Mouse (Mus musculus) embryonic facial prominence, embryonic 13.5 days (tissue): ENCODE data around the gene Itpr1. TPM values are rescaled to one million over a fixed set of nuclear protein-coding genes. Genes with fewer than 3 reads are reported as not detected.
A peak's percentile ranks its signal among the peaks of the same experiment; 100 is the strongest.

Experiments
- ATAC-seq: fragments of 200-750 bp; cut with Nextera tagmentation; 2 replicates; pipeline ENCODE4 v1.8.0; 2017; ENCODE audit warnings: low read depth; ENCODE audit not compliant: insufficient number of reproducible peaks, insufficient read depth, low FRiP score, low TSS enrichment
- H3K27ac ChIP-seq: fragments of 300-500 bp; sonication (generic); 2 replicates; pipeline ENCODE4 v1.5.1; 2015; ENCODE audit warnings: moderate library complexity, mild to moderate bottlenecking, inconsistent platforms
- H3K27me3 ChIP-seq: fragments of 300-500 bp; sonication (generic); 2 replicates; pipeline ENCODE4 v1.6.1; 2015; ENCODE audit warnings: mild to moderate bottlenecking, inconsistent platforms
- H3K36me3 ChIP-seq: fragments of 300-500 bp; sonication (generic); 2 replicates; pipeline ENCODE4 v1.6.1; 2015; ENCODE audit warnings: mild to moderate bottlenecking, inconsistent platforms
- H3K4me1 ChIP-seq: fragments of 300-500 bp; sonication (generic); 2 replicates; pipeline ENCODE4 v1.6.1; 2015; ENCODE audit warnings: inconsistent platforms
- H3K4me2 ChIP-seq: fragments of 300-500 bp; sonication (generic); 2 replicates; pipeline ENCODE4 v1.6.1; 2015; ENCODE audit warnings: moderate library complexity, mild to moderate bottlenecking, inconsistent platforms
- H3K4me3 ChIP-seq: fragments of 300-500 bp; sonication (generic); 2 replicates; pipeline ENCODE4 v1.5.1; 2015; ENCODE audit warnings: mild to moderate bottlenecking, inconsistent platforms
- H3K9ac ChIP-seq: fragments of 300-500 bp; sonication (generic); 2 replicates; pipeline ENCODE4 v1.6.1; 2015; ENCODE audit warnings: mild to moderate bottlenecking, inconsistent platforms
- H3K9me3 ChIP-seq: fragments of 300-500 bp; sonication (generic); 2 replicates; pipeline ENCODE4 v1.6.1; 2016; ENCODE audit warnings: inconsistent platforms
- whole genome bisulfite sequencing: fragments of 180-500 bp; shearing (Covaris S2); methylation state at CpG from one replicate; pipeline ENCODE4 v1.1.7; 2015; ENCODE audit warnings: mixed read lengths; 5-methylcytosine and 5-hydroxymethylcytosine counted together
- polyA plus RNA-seq: library from polyadenylated mRNA; unstranded; fragments of >200 nt; fragmentation: Nextera tagmentation; extraction: Ambion mirVana; gene quantifications from 2 replicates; pipeline ENCODE4 v1.2.1, GENCODE M21; 2015

Gene Itpr1
- polyA plus RNA-seq, 1 experiment from 2014 or later, result 7.8 TPM

- Histone ChIP-seq H3K4me3 (no peak overlapping the region), H3K9ac (no peak overlapping the region), H3K36me3 (no peaks in the 10 kb centered on the region), H3K27ac (no peak overlapping the region), H3K4me2 (no peak overlapping the region), H3K27me3 (no peaks in the 10 kb centered on the region), H3K9me3 (no peaks in the 10 kb centered on the region), H3K4me1 (no peaks in the 10 kb centered on the region)
- 68% methylated on average over 4 of the region's 4 CpGs for WGBS
- ATAC-seq, result no peak
These were observed 20.3 kb upstream of the Itpr1 start for GRCm38 (mm10) chr6:108192632-108193031.

- Histone ChIP-seq H3K4me3 (no peak overlapping the region), H3K27me3 (no peaks in the 10 kb centered on the region), H3K4me2 (no peak overlapping the region), H3K4me1 (no peaks in the 10 kb centered on the region), H3K27ac (no peak overlapping the region), H3K9me3 (no peaks in the 10 kb centered on the region), H3K9ac (no peak overlapping the region), H3K36me3 (no peaks in the 10 kb centered on the region)
- ATAC-seq, result no peak
- WGBS, result 82% methylated on average over 7 of the region's 7 CpGs
These were observed 16.2 kb upstream of the Itpr1 start for GRCm38 (mm10) chr6:108196665-108197064.

- no peaks in the 10 kb centered on the region for H3K27me3 ChIP-seq
- 66% methylated on average over 4 of the region's 4 CpGs for WGBS
- H3K9me3 ChIP-seq, result no peaks in the 10 kb centered on the region
- H3K4me3 ChIP-seq, result no peak overlapping the region
- ATAC-seq, result no peak
- H3K4me1 ChIP-seq, result no peaks in the 10 kb centered on the region
- H3K9ac ChIP-seq, result no peak overlapping the region
- no peak overlapping the region for H3K27ac ChIP-seq
- no peaks in the 10 kb centered on the region for H3K36me3 ChIP-seq
- H3K4me2 ChIP-seq, result no peak overlapping the region
These were observed 15.8 kb upstream of the Itpr1 start for GRCm38 (mm10) chr6:108197117-108197516.

- H3K36me3 ChIP-seq, result no peaks in the 10 kb centered on the region
- 85% methylated on average over 7 of the region's 7 CpGs for WGBS
These were observed 14.6 kb upstream of the Itpr1 start for GRCm38 (mm10) chr6:108198286-108198685.

GRCm38 (mm10) chr6:108204322-108204721 is 8.6 kb upstream of the Itpr1 start:
- no peaks in the 10 kb centered on the region for H3K9me3 ChIP-seq
- no peak overlapping the region for H3K4me2 ChIP-seq
- H3K4me1 ChIP-seq, result no peaks in the 10 kb centered on the region
- no peak overlapping the region for H3K4me3 ChIP-seq
- H3K27ac ChIP-seq, result no peak overlapping the region
- 62% methylated on average over 2 of the region's 2 CpGs for WGBS
- H3K36me3 ChIP-seq, result no peaks in the 10 kb centered on the region
- no peaks in the 10 kb centered on the region for H3K27me3 ChIP-seq
- no peak overlapping the region for H3K9ac ChIP-seq
- ATAC-seq, result no peak

More at GRCm38 (mm10) chr6:108198286-108198685, 14.6 kb upstream of the Itpr1 start:
- Histone ChIP-seq H3K9me3 (no peaks in the 10 kb centered on the region), H3K4me1 (no peaks in the 10 kb centered on the region), H3K4me2 (no peak overlapping the region), H3K27me3 (no peaks in the 10 kb centered on the region), H3K4me3 (no peak overlapping the region), H3K27ac (no peak overlapping the region), H3K9ac (no peak overlapping the region)
- ATAC-seq, result no peak

GRCm38 (mm10) chr6:108206145-108206544 is 6.8 kb upstream of the Itpr1 start:
- WGBS, result 79% methylated on average over 4 of the region's 4 CpGs
- no peak for ATAC-seq
- Histone ChIP-seq H3K9ac (no peak overlapping the region), H3K27ac (no peak overlapping the region), H3K4me2 (no peak overlapping the region), H3K36me3 (no peaks in the 10 kb centered on the region), H3K9me3 (no peaks in the 10 kb centered on the region), H3K27me3 (no peaks in the 10 kb centered on the region), H3K4me3 (no peak overlapping the region), H3K4me1 (peaks cover 8% of the 10 kb centered on the region; the same call in 1 of the 2 replicates)

- Histone ChIP-seq H3K27me3 (no peaks in the 10 kb centered on the region), H3K9me3 (no peaks in the 10 kb centered on the region), H3K36me3 (no peaks in the 10 kb centered on the region), H3K4me3 (no peak overlapping the region), H3K4me1 (peaks cover 16% of the 10 kb centered on the region), H3K27ac (no peak overlapping the region), H3K9ac (no peak overlapping the region), H3K4me2 (no peak overlapping the region)
- ATAC-seq, result no peak
- WGBS, result 82% methylated on average over 5 of the region's 5 CpGs
These were observed 5.9 kb upstream of the Itpr1 start for GRCm38 (mm10) chr6:108206914-108207566.

GRCm38 (mm10) chr6:108211896-108212880 is 708 bp upstream of the Itpr1 start:
- Histone ChIP-seq H3K9ac (peak overlapping the region; percentile 75), H3K4me3 (peak overlapping the region; percentile 78), H3K27me3 (no peaks in the 10 kb centered on the region), H3K36me3 (no peaks in the 10 kb centered on the region), H3K9me3 (no peaks in the 10 kb centered on the region), H3K27ac (peak overlapping the region; percentile 81), H3K4me1 (peaks cover 38% of the 10 kb centered on the region), H3K4me2 (peak overlapping the region; percentile 80)
- 5% methylated on average over 36 of the region's 36 CpGs for WGBS
- ATAC-seq, result peak; percentile 18

GRCm38 (mm10) chr6:108213481-108214293 is 791 bp downstream of the Itpr1 start:
- H3K4me3 ChIP-seq, result peak overlapping the region; percentile 78
- H3K4me2 ChIP-seq, result peak overlapping the region; percentile 80
- no peak overlapping the region; the same call in 1 of the 2 replicates for H3K27ac ChIP-seq
- peak overlapping the region; percentile 75 for H3K9ac ChIP-seq
- WGBS, result 1% methylated on average over 28 of the region's 29 CpGs
- H3K9me3 ChIP-seq, result no peaks in the 10 kb centered on the region
- no peaks in the 10 kb centered on the region for H3K36me3 ChIP-seq
- no peak for ATAC-seq
- no peaks in the 10 kb centered on the region for H3K27me3 ChIP-seq
- peaks cover 41% of the 10 kb centered on the region for H3K4me1 ChIP-seq

GRCm38 (mm10) chr6:108214294-108214925 is 1.5 kb downstream of the Itpr1 start:
- Histone ChIP-seq H3K9ac (peak overlapping the region; percentile 75), H3K27me3 (no peaks in the 10 kb centered on the region), H3K4me2 (peak overlapping the region; percentile 80), H3K4me1 (peaks cover 41% of the 10 kb centered on the region), H3K4me3 (peak overlapping the region; percentile 78), H3K36me3 (no peaks in the 10 kb centered on the region), H3K9me3 (no peaks in the 10 kb centered on the region), H3K27ac (no peak overlapping the region)
- WGBS, result 12% methylated on average over 10 of the region's 10 CpGs
- ATAC-seq, result no peak

- peaks cover 33% of the 10 kb centered on the region for H3K4me1 ChIP-seq
- no peak for ATAC-seq
- 56% methylated on average over 5 of the region's 5 CpGs for WGBS
- H3K4me3 ChIP-seq, result no peak overlapping the region
- H3K9ac ChIP-seq, result no peak overlapping the region
- H3K27me3 ChIP-seq, result no peaks in the 10 kb centered on the region
- H3K36me3 ChIP-seq, result no peaks in the 10 kb centered on the region
- no peak overlapping the region for H3K27ac ChIP-seq
- no peaks in the 10 kb centered on the region for H3K9me3 ChIP-seq
- no peak overlapping the region for H3K4me2 ChIP-seq
These were observed 3.2 kb downstream of the Itpr1 start for GRCm38 (mm10) chr6:108216091-108216490.
